Comparison of ENCODE assay signal across 8 mouse cellular contexts in genomic region chr17:45626577-45627134, GRCm38 (mm10). TPM values are rescaled to one million over a fixed set of nuclear protein-coding genes. Genes with fewer than 3 reads are reported as not detected.
DNase-seq lines count a peak whose midpoint lies in the region; ATAC-seq and TF ChIP-seq lines count a peak whose summit lies in the region.

No protein-coding gene starts in this region.

- H3K4me2 ChIP-seq in heart, embryonic 16.5 days (ENCODE audit: low read depth, low read length), result peak overlapping the region; percentile 57
- H3K4me2 ChIP-seq in liver, embryonic 14.5 days (ENCODE audit: low read depth), result peak overlapping the region; percentile 31
- 0 out of 2 replicates have a peak overlapping the region, but pooled peaks have one; percentile 16 for H3K4me2 ChIP-seq in neural tube, embryonic 11.5 days (ENCODE audit: low read depth)

- H3K27me3 ChIP-seq in heart, embryonic 16.5 days (ENCODE audit: control insufficient read depth, insufficient read depth, low read length), result no peaks in the 10 kb centered on the region
- H3K27me3 ChIP-seq in liver, embryonic 14.5 days (ENCODE audit: control insufficient read depth, insufficient read depth, low read length), result no peaks in the 10 kb centered on the region; the same call in 1 of the 2 replicates
- no peaks in the 10 kb centered on the region for H3K27me3 ChIP-seq in neural tube, embryonic 11.5 days (ENCODE audit: control insufficient read depth, insufficient read depth, low read length)

- H3K27ac ChIP-seq in heart, embryonic 16.5 days (ENCODE audit: low read length), result no peak overlapping the region
- no peak overlapping the region for H3K27ac ChIP-seq in liver, embryonic 14.5 days
- H3K27ac ChIP-seq in neural tube, embryonic 11.5 days (ENCODE audit: low read depth, low read length), result no peak overlapping the region

- H3K9ac ChIP-seq in heart, embryonic 16.5 days (ENCODE audit: low read length), result peak overlapping the region; percentile 35
- no peak overlapping the region for H3K9ac ChIP-seq in liver, embryonic 14.5 days (replicated peaks)
- no peak overlapping the region for H3K9ac ChIP-seq in neural tube, embryonic 11.5 days (ENCODE audit: low read length)

- peaks cover 16% of the 10 kb centered on the region for H3K4me1 ChIP-seq in heart, embryonic 16.5 days (ENCODE audit: control insufficient read depth, insufficient read depth, low read length)
- H3K4me1 ChIP-seq in liver, embryonic 14.5 days (replicated peaks; ENCODE audit: control insufficient read depth in 2 of 2, insufficient read depth in 2 of 2, low read length in 1 of 2), result peaks cover 0 to 21% of the 10 kb centered on the region in 2 experiments; a peak in 3 of 4 replicates
- H3K4me1 ChIP-seq in neural tube, embryonic 11.5 days (ENCODE audit: control insufficient read depth, insufficient read depth, low read length), result no peaks in the 10 kb centered on the region

- no peak for TF ChIP-seq EP300 in liver, embryonic 14.5 days (IDR thresholded peaks at IDR 0.05; ENCODE audit: low read depth)

- H3K4me3 ChIP-seq in heart, embryonic 16.5 days (ENCODE audit: low read length), result 0 out of 2 replicates have a peak overlapping the region, but pooled peaks have one; percentile 13
- peak overlapping the region in 1 of 2 experiments; percentile 24; a peak in 1 of 4 replicates for H3K4me3 ChIP-seq in liver, embryonic 14.5 days (ENCODE audit: insufficient read depth in 1 of 2, low read depth in 2 of 2, low read length in 2 of 2)
- H3K4me3 ChIP-seq in neural tube, embryonic 11.5 days (ENCODE audit: low read depth, low read length), result no peak overlapping the region

- WGBS in heart, embryonic 16.5 days, result 23% methylated on average over 15 of the region's 15 CpGs
- 21% methylated on average over 15 of the region's 15 CpGs for WGBS in liver, embryonic 14.5 days (ENCODE audit: insufficient replicate concordance)
- 34% methylated on average over 15 of the region's 15 CpGs for WGBS in neural tube, embryonic 11.5 days

- DNase-seq in ES-CJ7 (ENCODE audit: low read depth, low spot score), result peak; percentile 93
- peak; percentile 79 for DNase-seq in c-Kit-negative CD71-positive TER-119-positive erythroid progenitor cells, embryonic 14.5 days (ENCODE audit: low read depth, low spot score)
- peak; percentile 68 for DNase-seq in fibroblast of lung, adult 2 months (ENCODE audit: low read depth)
- peak; percentile 67 to 76 for DNase-seq in kidney, postnatal 4 days
- DNase-seq in liver, embryonic 14.5 days (ENCODE audit: low read depth in 3 of 3, low spot score in 3 of 3), result peak; percentile 66 to 77 (median 69)
- DNase-seq in neural tube, embryonic 11.5 days (ENCODE audit: low spot score), result peak; percentile 82
- peak; percentile 65 for DNase-seq in testis, postnatal 14 days (ENCODE audit: low spot score)

- H3K36me3 ChIP-seq in heart, embryonic 16.5 days (ENCODE audit: control insufficient read depth, insufficient read depth), result no peaks in the 10 kb centered on the region
- no peaks in the 10 kb centered on the region for H3K36me3 ChIP-seq in liver, embryonic 14.5 days (replicated peaks; ENCODE audit: control insufficient read depth, insufficient read depth, low read depth)
- H3K36me3 ChIP-seq in neural tube, embryonic 11.5 days (ENCODE audit: control insufficient read depth, insufficient read depth, low read length), result no peaks in the 10 kb centered on the region

- TF ChIP-seq CTCF in liver, embryonic 14.5 days (IDR thresholded peaks at IDR 0.05; ENCODE audit: low read depth), result peak; percentile 93

- H3K9me3 ChIP-seq in heart, embryonic 16.5 days (replicated peaks; ENCODE audit: control insufficient read depth, low read length), result no peaks in the 10 kb centered on the region
- H3K9me3 ChIP-seq in liver, embryonic 14.5 days (ENCODE audit: control insufficient read depth, low read length), result no peaks in the 10 kb centered on the region
- no peaks in the 10 kb centered on the region for H3K9me3 ChIP-seq in neural tube, embryonic 11.5 days (ENCODE audit: control insufficient read depth, low read length)

- peak; percentile 39; the same call in 1 of the 2 replicates for ATAC-seq in heart, embryonic 16.5 days (replicated peaks; ENCODE audit: extremely low read depth, insufficient read depth, low FRiP score)
- ATAC-seq in liver, embryonic 14.5 days (ENCODE audit: insufficient read depth), result peak; percentile 47; the same call in 1 of the 2 replicates
- ATAC-seq in neural tube, embryonic 11.5 days (ENCODE audit: insufficient read depth, low FRiP score, low TSS enrichment), result no peak

RNA-seq across cellular contexts. Expression of gene Mymx, which starts 24.8 kb away (rescaled TPM):
- polyA plus RNA-seq in heart, embryonic 16.5 days (2015; fragmentation: Nextera tagmentation; extraction: Ambion mirVana), result 0.25 and 0.49 TPM in 2 replicates
- polyA plus RNA-seq in liver, embryonic 14.5 days (2012; rRNA removed), result 0.10 TPM in 1 of 2 replicates, not detected in the other
- polyA plus RNA-seq in liver, embryonic 14.5 days (2014; fragmentation: Nextera tagmentation; extraction: Ambion mirVana), result not detected in 2 replicates
- 4.8 and 5.3 TPM in 2 replicates for polyA plus RNA-seq in neural tube, embryonic 11.5 days (2014; fragmentation: Nextera tagmentation; extraction: Ambion mirVana)

RNA-seq across cellular contexts. Expression of gene Slc29a1, which starts 27.2 kb away (rescaled TPM):
- polyA plus RNA-seq in heart, embryonic 16.5 days (2015; fragmentation: Nextera tagmentation; extraction: Ambion mirVana), result 110 and 137 TPM in 2 replicates
- polyA plus RNA-seq in liver, embryonic 14.5 days (2012; rRNA removed), result 152 and 218 TPM in 2 replicates
- polyA plus RNA-seq in liver, embryonic 14.5 days (2014; fragmentation: Nextera tagmentation; extraction: Ambion mirVana), result 177 and 188 TPM in 2 replicates
- 44.1 and 48.7 TPM in 2 replicates for polyA plus RNA-seq in neural tube, embryonic 11.5 days (2014; fragmentation: Nextera tagmentation; extraction: Ambion mirVana)

RNA-seq across cellular contexts. Expression of gene Capn11, which starts 32.5 kb away (rescaled TPM):
- polyA plus RNA-seq in heart, embryonic 16.5 days (2015; fragmentation: Nextera tagmentation; extraction: Ambion mirVana), result 0.34 and 0.84 TPM in 2 replicates
- polyA plus RNA-seq in liver, embryonic 14.5 days (2012; rRNA removed), result not detected in 2 replicates
- polyA plus RNA-seq in liver, embryonic 14.5 days (2014; fragmentation: Nextera tagmentation; extraction: Ambion mirVana), result not detected in 2 replicates
- polyA plus RNA-seq in neural tube, embryonic 11.5 days (2014; fragmentation: Nextera tagmentation; extraction: Ambion mirVana), result 0.15 and 0.57 TPM in 2 replicates

RNA-seq across cellular contexts. Expression of gene Hsp90ab1, which starts 53.6 kb away (rescaled TPM):
- 1,191 and 1,235 TPM in 2 replicates for polyA plus RNA-seq in heart, embryonic 16.5 days (2015; fragmentation: Nextera tagmentation; extraction: Ambion mirVana)
- polyA plus RNA-seq in liver, embryonic 14.5 days (2012; rRNA removed), result 287 and 369 TPM in 2 replicates
- 531 and 582 TPM in 2 replicates for polyA plus RNA-seq in liver, embryonic 14.5 days (2014; fragmentation: Nextera tagmentation; extraction: Ambion mirVana)
- 1,725 and 1,823 TPM in 2 replicates for polyA plus RNA-seq in neural tube, embryonic 11.5 days (2014; fragmentation: Nextera tagmentation; extraction: Ambion mirVana)

RNA-seq across cellular contexts. Expression of gene Mrpl14, which starts 59.5 kb away (rescaled TPM):
- polyA plus RNA-seq in heart, embryonic 16.5 days (2015; fragmentation: Nextera tagmentation; extraction: Ambion mirVana), result 137 and 143 TPM in 2 replicates
- 60.8 and 82.6 TPM in 2 replicates for polyA plus RNA-seq in liver, embryonic 14.5 days (2012; rRNA removed)
- polyA plus RNA-seq in liver, embryonic 14.5 days (2014; fragmentation: Nextera tagmentation; extraction: Ambion mirVana), result 142 and 148 TPM in 2 replicates
- polyA plus RNA-seq in neural tube, embryonic 11.5 days (2014; fragmentation: Nextera tagmentation; extraction: Ambion mirVana), result 102 and 108 TPM in 2 replicates
